Mouse (Mus musculus): ENCODE measurements around the gene Tmem234. TPM values are rescaled to one million over a fixed set of nuclear protein-coding genes. Genes with fewer than 3 reads are reported as not detected.

Gene Tmem234
- polyA plus RNA-seq, 2 experiments, result 84.2 to 108 TPM

GRCm38 (mm10) chr4:129556532-129557223 is 43.8 kb upstream of the Tmem234 start:
- H3K4me2 ChIP-seq (ENCODE audit: low read depth), result peak overlapping the region; percentile 82
- H3K4me3 ChIP-seq (ENCODE audit: insufficient read depth in 1 of 2, low read depth in 2 of 2, low read length in 2 of 2), result peak overlapping the region; percentile 59 to 82
- DNase-seq (ENCODE audit: low read depth in 3 of 3, low spot score in 3 of 3) (peak; percentile 70 to 73 (median 70)), ATAC-seq (ENCODE audit: insufficient read depth) (peak; percentile 69)
- TF ChIP-seq CTCF (IDR thresholded peaks at IDR 0.05; ENCODE audit: low read depth) (no peak), EP300 (IDR thresholded peaks at IDR 0.05; ENCODE audit: low read depth) (no peak)
- peak overlapping the region; percentile 61 for H3K9ac ChIP-seq (replicated peaks)
- H3K27me3 ChIP-seq (ENCODE audit: control insufficient read depth, insufficient read depth, low read length), result peaks cover 13% of the 10 kb centered on the region
- peak overlapping the region; percentile 80 for H3K27ac ChIP-seq
- no peaks in the 10 kb centered on the region for H3K36me3 ChIP-seq (replicated peaks; ENCODE audit: control insufficient read depth, insufficient read depth, low read depth)
- WGBS (ENCODE audit: insufficient replicate concordance), result 6% methylated on average over 33 of the region's 33 CpGs
- no peaks in the 10 kb centered on the region for H3K9me3 ChIP-seq (ENCODE audit: control insufficient read depth, low read length)
- H3K4me1 ChIP-seq (replicated peaks; ENCODE audit: control insufficient read depth in 2 of 2, insufficient read depth in 2 of 2, low read length in 1 of 2), result peaks cover 29 to 30% of the 10 kb centered on the region in 2 experiments

DNA sequence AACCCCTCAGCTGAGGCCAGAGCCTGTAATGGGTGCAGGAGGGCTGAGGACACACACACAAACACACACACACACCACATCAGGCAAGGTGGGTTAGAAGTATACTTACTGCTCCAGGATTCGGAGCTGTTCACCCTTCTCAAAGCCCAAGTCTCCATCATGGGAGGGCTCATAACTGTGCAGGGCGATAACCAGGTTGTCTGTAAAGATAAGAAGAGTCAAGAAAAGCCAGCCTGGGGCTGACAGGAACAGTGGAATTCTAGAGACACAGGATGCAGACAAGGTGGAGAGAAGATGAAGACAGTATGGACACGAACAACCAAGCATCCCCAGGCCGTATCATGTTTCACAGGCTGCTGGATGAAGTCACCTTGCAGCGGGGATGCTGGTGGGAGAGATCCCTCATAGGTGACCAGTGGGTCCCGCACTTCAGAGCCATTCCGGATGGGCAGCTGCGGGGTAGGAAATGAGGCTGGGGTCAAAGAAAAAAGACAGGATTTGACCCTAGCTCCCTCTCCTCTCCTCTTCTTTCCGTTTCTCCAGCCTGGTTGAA is 43.1 kb upstream of the Tmem234 start:
- DNase-seq (ENCODE audit: low read depth in 3 of 3, low spot score in 3 of 3), result peak; percentile 79 to 89 (median 82)
- peaks cover 34 to 35% of the 10 kb centered on the region in 2 experiments for H3K4me1 ChIP-seq (replicated peaks; ENCODE audit: control insufficient read depth in 2 of 2, insufficient read depth in 2 of 2, low read length in 1 of 2)
- no peaks in the 10 kb centered on the region for H3K9me3 ChIP-seq (ENCODE audit: control insufficient read depth, low read length)
- H3K27me3 ChIP-seq (ENCODE audit: control insufficient read depth, insufficient read depth, low read length), result peaks cover 13% of the 10 kb centered on the region
- TF ChIP-seq EP300 (IDR thresholded peaks at IDR 0.05; ENCODE audit: low read depth), result peak; percentile 84
- TF ChIP-seq CTCF (IDR thresholded peaks at IDR 0.05; ENCODE audit: low read depth), result no peak
- 62% methylated on average over 9 of the region's 9 CpGs for WGBS (ENCODE audit: insufficient replicate concordance)
- peak overlapping the region; percentile 59 to 82 for H3K4me3 ChIP-seq (ENCODE audit: insufficient read depth in 1 of 2, low read depth in 2 of 2, low read length in 2 of 2)
- peak; percentile 85 for ATAC-seq (ENCODE audit: insufficient read depth)
- H3K27ac ChIP-seq, result peak overlapping the region; percentile 80
- no peaks in the 10 kb centered on the region for H3K36me3 ChIP-seq (replicated peaks; ENCODE audit: control insufficient read depth, insufficient read depth, low read depth)
- peak overlapping the region; percentile 82 for H3K4me2 ChIP-seq (ENCODE audit: low read depth)
- H3K9ac ChIP-seq (replicated peaks), result peak overlapping the region; percentile 61

- DNase-seq (ENCODE audit: low read depth in 3 of 3, low spot score in 3 of 3) (no peak), ATAC-seq (ENCODE audit: insufficient read depth) (no peak)
- Histone ChIP-seq H3K4me2 (ENCODE audit: low read depth) (no peak overlapping the region), H3K27me3 (ENCODE audit: control insufficient read depth, insufficient read depth, low read length) (peaks cover 13% of the 10 kb centered on the region), H3K9me3 (ENCODE audit: control insufficient read depth, low read length) (no peaks in the 10 kb centered on the region), H3K4me3 (ENCODE audit: insufficient read depth in 1 of 2, low read depth in 2 of 2, low read length in 2 of 2) (no peak overlapping the region), H3K27ac (no peak overlapping the region), H3K36me3 (replicated peaks; ENCODE audit: control insufficient read depth, insufficient read depth, low read depth) (no peaks in the 10 kb centered on the region), H3K9ac (replicated peaks) (0 out of 2 replicates have a peak overlapping the region, but pooled peaks have one; percentile 5), H3K4me1 (replicated peaks; ENCODE audit: control insufficient read depth in 2 of 2, insufficient read depth in 2 of 2, low read length in 1 of 2) (peaks cover 34 to 35% of the 10 kb centered on the region in 2 experiments)
- 71% methylated on average over 12 of the region's 12 CpGs for WGBS (ENCODE audit: insufficient replicate concordance)
- no peak for TF ChIP-seq EP300 (IDR thresholded peaks at IDR 0.05; ENCODE audit: low read depth)
- no peak for TF ChIP-seq CTCF (IDR thresholded peaks at IDR 0.05; ENCODE audit: low read depth)
These were observed 42.0 kb upstream of the Tmem234 start for GRCm38 (mm10) chr4:129558321-129558955.

GRCm38 (mm10) chr4:129561184-129561583 is 39.3 kb upstream of the Tmem234 start:
- DNase-seq (ENCODE audit: low read depth in 3 of 3, low spot score in 3 of 3), result no peak
- Histone ChIP-seq H3K27ac (no peak overlapping the region), H3K4me2 (ENCODE audit: low read depth) (no peak overlapping the region), H3K36me3 (replicated peaks; ENCODE audit: control insufficient read depth, insufficient read depth, low read depth) (no peaks in the 10 kb centered on the region), H3K4me1 (replicated peaks; ENCODE audit: control insufficient read depth in 2 of 2, insufficient read depth in 2 of 2, low read length in 1 of 2) (peaks cover 24 to 25% of the 10 kb centered on the region in 2 experiments), H3K4me3 (ENCODE audit: insufficient read depth in 1 of 2, low read depth in 2 of 2, low read length in 2 of 2) (no peak overlapping the region), H3K9ac (replicated peaks) (no peak overlapping the region), H3K27me3 (ENCODE audit: control insufficient read depth, insufficient read depth, low read length) (no peaks in the 10 kb centered on the region; the same call in 1 of the 2 replicates), H3K9me3 (ENCODE audit: control insufficient read depth, low read length) (no peaks in the 10 kb centered on the region)
- ATAC-seq (ENCODE audit: insufficient read depth), result no peak
- TF ChIP-seq CTCF (IDR thresholded peaks at IDR 0.05; ENCODE audit: low read depth) (no peak), EP300 (IDR thresholded peaks at IDR 0.05; ENCODE audit: low read depth) (no peak)
- 42% methylated on average over 5 of the region's 5 CpGs for WGBS (ENCODE audit: insufficient replicate concordance)

GRCm38 (mm10) chr4:129563718-129564117 is 36.8 kb upstream of the Tmem234 start:
- Histone ChIP-seq H3K4me3 (ENCODE audit: insufficient read depth in 1 of 2, low read depth in 2 of 2, low read length in 2 of 2) (no peak overlapping the region), H3K27ac (no peak overlapping the region), H3K27me3 (ENCODE audit: control insufficient read depth, insufficient read depth, low read length) (no peaks in the 10 kb centered on the region; the same call in 1 of the 2 replicates), H3K4me2 (ENCODE audit: low read depth) (no peak overlapping the region), H3K9ac (replicated peaks) (no peak overlapping the region), H3K9me3 (ENCODE audit: control insufficient read depth, low read length) (no peaks in the 10 kb centered on the region), H3K36me3 (replicated peaks; ENCODE audit: control insufficient read depth, insufficient read depth, low read depth) (no peaks in the 10 kb centered on the region), H3K4me1 (replicated peaks; ENCODE audit: control insufficient read depth in 2 of 2, insufficient read depth in 2 of 2, low read length in 1 of 2) (peaks cover 8% of the 10 kb centered on the region in 2 experiments; a peak in 3 of 4 replicates)
- ATAC-seq (ENCODE audit: insufficient read depth), result no peak
- 74% methylated on average over 8 of the region's 8 CpGs for WGBS (ENCODE audit: insufficient replicate concordance)
- no peak for DNase-seq (ENCODE audit: low read depth in 3 of 3, low spot score in 3 of 3)
- no peak for TF ChIP-seq CTCF (IDR thresholded peaks at IDR 0.05; ENCODE audit: low read depth)
- no peak for TF ChIP-seq EP300 (IDR thresholded peaks at IDR 0.05; ENCODE audit: low read depth)

All from liver, embryonic 14.5 days (tissue).